Mouse (Mus musculus): Measurements from ENCODE around the gene Jdp2. TPM values are rescaled to one million over a fixed set of nuclear protein-coding genes. Genes with fewer than 3 reads are reported as not detected.

Jdp2 gene
- total RNA-seq, 2 experiments from 2014 or later, result 0.84 to 1.8 TPM

DNA sequence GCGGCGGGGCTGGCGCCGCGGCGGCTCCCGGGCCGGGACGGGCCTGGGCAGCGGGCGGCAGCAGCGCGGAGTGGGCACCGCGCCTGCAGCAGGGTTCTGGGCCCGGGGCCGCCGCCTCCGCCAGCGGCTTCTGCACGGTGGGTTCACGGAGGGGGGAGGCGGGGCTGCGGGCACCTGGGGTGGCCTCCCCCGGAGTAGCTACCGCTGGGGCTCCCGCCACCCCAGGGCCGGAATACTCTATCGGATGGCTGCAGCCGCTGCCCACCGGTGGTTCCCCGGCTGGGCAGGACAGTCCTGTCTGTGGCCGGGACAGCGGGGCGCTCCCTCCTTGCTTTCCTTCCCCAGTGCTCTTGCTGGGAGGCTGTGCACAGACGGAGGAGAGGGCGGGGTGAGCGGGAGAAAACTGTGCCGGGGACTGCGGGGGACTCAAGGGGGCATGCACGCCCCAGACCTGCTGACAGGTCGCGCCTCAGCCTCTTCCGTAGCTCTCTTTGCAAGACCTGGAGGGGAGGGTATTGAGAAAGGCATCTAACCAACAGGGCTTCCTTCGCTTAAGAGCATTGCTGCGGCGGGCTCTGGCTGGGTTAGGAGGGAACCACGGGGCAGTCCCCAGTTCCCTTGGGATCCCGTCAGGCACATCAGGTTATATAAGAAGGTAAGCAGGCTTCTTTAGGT is 788 bp downstream of the Jdp2 start:
- ATAC-seq (replicated peaks; ENCODE audit: low FRiP score, poor library complexity, severe bottlenecking), result no peak

DNA sequence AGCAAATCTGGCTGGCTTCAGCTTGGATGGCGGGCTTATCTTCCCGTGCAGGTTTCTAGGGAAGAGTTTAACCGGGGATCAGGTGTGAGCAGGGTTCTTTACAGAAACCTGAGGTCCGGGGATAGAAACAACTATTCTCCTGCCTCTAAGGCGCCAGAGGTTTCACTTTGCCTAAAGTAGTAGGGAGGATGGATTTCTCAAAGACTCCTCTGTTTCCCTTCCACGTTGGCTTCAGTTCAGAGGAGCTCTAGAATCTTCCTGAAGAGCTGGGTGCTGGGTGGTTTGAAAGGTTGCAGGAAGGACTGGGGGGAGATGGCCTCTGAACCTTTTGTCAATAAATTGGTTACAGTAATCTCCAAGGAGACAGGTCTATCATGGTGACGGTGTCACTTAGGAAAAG is 1.8 kb downstream of the Jdp2 start:
- no peak for ATAC-seq (replicated peaks; ENCODE audit: low FRiP score, poor library complexity, severe bottlenecking)

DNA sequence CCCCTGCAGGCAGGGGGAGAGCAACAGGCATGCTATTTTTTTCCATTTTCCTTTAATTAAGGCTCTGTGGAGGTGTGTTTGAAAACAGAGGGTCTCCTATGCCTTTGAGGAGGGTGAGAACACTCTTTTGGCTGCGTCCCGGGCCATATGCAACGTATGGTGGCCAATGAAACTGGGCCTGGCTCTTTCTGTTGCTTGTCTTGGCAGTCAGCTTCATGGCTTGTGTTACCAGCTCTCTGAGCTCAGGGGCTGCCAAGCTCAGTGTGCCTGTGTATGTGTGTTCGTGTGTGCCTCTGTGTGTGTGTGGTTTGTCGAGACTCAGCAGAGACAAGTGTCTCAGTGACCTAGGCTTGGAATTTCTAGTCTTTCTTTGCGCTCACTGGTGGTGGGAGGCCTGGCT is 2.7 kb downstream of the Jdp2 start:
- no peak for ATAC-seq (replicated peaks; ENCODE audit: low FRiP score, poor library complexity, severe bottlenecking)

DNA sequence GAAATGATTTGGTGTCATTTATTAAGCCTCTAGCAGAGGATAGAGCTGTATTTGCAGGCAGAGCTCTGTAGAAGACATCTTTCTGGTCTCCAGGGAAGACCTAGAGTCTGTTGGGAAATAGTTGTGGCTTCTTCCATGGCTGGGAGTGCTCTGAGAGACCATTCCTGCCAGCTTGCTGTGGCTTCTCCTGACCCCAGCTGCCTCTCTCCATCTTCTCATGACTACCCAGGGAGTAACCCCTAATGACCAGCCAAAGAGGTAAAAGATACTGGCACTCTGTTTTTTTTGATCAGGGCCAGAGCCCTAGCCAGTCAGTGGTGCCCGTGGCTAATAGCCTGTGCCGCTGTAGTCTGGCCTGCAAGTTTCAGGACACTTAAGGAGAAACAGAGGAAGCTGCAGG is 3.3 kb downstream of the Jdp2 start:
- no peak for ATAC-seq (replicated peaks; ENCODE audit: low FRiP score, poor library complexity, severe bottlenecking)

GRCm38 (mm10) chr12:85602811-85603210 is 4.0 kb downstream of the Jdp2 start:
- no peak for ATAC-seq (replicated peaks; ENCODE audit: low FRiP score, poor library complexity, severe bottlenecking)

DNA sequence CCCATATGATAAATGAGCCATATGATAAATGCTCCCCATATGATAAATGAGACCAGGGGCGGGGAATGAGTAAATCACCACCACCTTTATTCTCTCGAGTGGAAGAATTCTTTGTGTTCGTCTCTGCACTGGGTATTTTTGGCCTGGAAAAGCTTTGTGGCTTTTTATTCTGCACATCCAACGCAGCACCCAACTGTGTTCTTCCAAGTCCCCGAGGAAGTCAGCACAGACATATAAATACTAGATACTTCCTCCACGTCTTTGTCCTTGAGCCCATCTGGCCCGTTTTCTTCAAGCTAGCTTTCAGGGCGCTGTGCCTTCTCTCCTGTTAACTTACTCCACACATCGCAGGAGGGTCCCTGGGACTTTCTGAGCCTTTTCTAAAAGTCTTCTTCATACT is 4.9 kb downstream of the Jdp2 start:
- ATAC-seq (replicated peaks; ENCODE audit: low FRiP score, poor library complexity, severe bottlenecking), result no peak

GRCm38 (mm10) chr12:85604301-85604998 is 5.6 kb downstream of the Jdp2 start:
- ATAC-seq (replicated peaks; ENCODE audit: low FRiP score, poor library complexity, severe bottlenecking), result no peak

DNA sequence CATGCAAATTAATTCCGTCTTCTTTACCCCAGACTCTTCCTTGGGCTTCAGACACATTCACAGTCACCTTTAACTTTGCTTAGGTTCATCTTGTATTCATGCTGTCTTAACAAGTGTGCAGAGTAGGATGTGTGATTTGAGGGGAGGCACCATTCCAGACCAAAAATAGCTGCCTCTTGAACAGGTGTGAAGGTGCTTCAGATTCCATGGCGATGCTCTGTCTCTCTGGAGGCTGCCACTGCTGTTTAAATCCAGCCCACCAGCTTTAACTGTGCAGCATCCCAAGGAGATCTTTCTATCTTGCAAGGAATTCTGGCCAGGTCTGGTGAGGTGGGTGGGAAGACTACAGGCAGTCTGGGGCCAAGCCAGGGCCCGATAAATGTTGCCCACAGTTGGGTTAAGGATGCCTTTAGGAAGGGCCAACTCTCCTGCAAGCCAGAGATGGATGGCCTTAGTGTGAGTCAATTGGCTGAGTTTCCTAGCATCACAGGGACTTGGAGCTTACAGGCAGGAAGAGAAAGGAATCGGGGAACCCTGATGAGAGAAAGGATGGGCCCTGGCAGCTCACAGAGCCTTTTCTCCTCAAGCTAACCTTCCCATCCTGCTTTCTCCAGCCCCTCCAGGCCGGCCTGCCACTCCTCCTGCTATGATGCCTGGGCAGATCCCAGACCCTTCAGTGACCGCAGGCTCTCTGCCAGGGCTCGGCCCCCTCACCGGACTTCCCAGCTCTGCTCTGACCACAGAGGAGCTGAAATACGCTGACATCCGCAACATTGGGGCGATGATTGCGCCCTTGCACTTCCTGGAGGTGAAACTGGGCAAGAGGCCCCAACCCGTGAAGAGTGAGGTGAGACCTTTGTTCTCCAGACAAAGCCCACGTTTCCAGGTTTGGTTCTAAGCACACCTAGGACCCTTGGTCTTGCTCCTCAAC is 9.0 kb downstream of the Jdp2 start:
- no peak for ATAC-seq (replicated peaks; ENCODE audit: low FRiP score, poor library complexity, severe bottlenecking)

DNA sequence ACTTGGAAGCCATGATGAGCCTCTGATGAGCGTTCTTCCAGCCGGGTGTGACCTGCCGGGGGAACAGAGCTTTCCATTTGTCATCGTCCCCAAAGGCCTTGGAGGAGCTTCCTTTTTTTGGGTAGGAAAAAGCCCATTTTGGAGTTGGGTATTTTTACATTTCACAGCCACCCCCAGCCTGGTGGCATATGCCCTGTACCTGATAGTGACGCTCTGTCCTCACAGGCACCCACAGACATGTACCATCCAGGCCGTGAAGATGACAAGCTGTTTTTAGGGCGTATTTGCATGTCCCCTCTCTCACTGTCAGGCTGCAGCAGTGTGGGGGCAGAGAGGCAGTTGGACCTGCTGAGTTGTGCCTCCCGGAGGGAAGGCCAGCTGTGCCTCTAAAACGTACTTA is 11.3 kb downstream of the Jdp2 start:
- no peak for ATAC-seq (replicated peaks; ENCODE audit: low FRiP score, poor library complexity, severe bottlenecking)

GRCm38 (mm10) chr12:85614090-85614489 is 15.3 kb downstream of the Jdp2 start:
- no peak for ATAC-seq (replicated peaks; ENCODE audit: low FRiP score, poor library complexity, severe bottlenecking)

DNA sequence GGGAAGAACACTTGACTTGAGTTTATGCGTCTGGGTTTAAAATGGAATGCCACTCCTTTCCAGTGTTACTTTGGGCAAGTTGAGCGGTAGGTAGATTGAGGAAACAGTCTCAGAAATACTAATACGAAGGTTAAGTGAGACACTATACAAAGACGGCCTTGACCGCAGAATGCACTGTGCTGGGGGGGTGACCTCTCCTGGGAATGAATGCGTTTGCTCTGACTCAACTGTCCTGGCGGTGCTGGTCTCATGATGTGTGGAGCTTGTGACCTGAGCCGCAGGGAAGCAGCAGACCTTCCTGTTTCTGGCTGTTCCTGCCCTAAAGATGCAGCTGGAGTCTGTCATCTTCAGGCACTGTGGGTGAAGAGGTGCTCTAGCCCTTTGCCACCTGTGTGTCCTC is 16.7 kb downstream of the Jdp2 start:
- ATAC-seq (replicated peaks; ENCODE audit: low FRiP score, poor library complexity, severe bottlenecking), result no peak

GRCm38 (mm10) chr12:85617885-85618284 is 19.1 kb downstream of the Jdp2 start:
- ATAC-seq (replicated peaks; ENCODE audit: low FRiP score, poor library complexity, severe bottlenecking), result no peak

GRCm38 (mm10) chr12:85618430-85618829 is 19.6 kb downstream of the Jdp2 start:
- ATAC-seq (replicated peaks; ENCODE audit: low FRiP score, poor library complexity, severe bottlenecking), result no peak

- no peak for ATAC-seq (replicated peaks; ENCODE audit: low FRiP score, poor library complexity, severe bottlenecking)
These were observed 20.6 kb downstream of the Jdp2 start for GRCm38 (mm10) chr12:85619283-85619897.

- ATAC-seq (replicated peaks; ENCODE audit: low FRiP score, poor library complexity, severe bottlenecking), result no peak
These were observed 21.1 kb downstream of the Jdp2 start for GRCm38 (mm10) chr12:85619898-85620443.

DNA sequence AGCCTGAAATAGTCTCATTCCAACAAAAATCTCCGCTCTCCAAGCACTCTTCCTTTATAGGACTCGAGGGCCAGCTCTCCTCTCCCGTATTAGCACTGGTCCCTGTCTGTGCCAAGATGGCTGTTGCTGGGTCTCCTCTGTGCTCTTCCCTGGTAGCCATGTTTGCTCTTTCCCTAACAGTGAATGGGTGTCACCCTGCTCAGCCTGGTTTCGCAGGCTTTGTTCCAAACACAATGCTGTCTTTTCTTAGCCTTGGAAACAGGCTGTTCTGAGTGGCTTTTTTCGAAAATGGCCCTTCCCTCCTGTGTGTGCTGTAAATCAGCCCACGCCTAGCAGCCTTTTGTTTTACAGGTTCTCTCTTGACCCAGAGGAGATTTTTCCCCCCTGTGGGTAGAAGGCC is 22.2 kb downstream of the Jdp2 start:
- no peak for ATAC-seq (replicated peaks; ENCODE audit: low FRiP score, poor library complexity, severe bottlenecking)

- no peak for ATAC-seq (replicated peaks; ENCODE audit: low FRiP score, poor library complexity, severe bottlenecking)
These were observed 22.8 kb downstream of the Jdp2 start for GRCm38 (mm10) chr12:85621673-85622072.

DNA sequence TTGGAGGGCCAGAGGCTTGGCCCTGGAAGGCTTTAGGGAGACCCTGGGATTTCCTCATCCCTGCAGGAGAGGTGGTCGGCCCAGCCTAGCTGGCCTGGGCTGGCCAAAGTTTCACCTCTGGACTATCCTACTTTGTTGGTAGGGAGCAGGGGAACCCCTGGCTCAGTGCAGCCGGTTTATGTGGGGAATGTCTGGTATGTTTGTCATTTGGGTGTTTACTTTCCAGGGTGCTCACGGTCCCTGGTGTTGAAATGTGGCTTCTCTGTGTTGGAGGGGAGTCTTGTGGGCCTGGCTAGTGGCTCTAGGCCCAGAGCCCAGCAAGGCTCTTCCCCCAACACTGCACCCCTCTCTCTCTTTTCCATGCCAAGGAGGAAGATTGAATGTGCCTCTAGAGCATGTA is 24.9 kb downstream of the Jdp2 start:
- no peak for ATAC-seq (replicated peaks; ENCODE audit: low FRiP score, poor library complexity, severe bottlenecking)

DNA sequence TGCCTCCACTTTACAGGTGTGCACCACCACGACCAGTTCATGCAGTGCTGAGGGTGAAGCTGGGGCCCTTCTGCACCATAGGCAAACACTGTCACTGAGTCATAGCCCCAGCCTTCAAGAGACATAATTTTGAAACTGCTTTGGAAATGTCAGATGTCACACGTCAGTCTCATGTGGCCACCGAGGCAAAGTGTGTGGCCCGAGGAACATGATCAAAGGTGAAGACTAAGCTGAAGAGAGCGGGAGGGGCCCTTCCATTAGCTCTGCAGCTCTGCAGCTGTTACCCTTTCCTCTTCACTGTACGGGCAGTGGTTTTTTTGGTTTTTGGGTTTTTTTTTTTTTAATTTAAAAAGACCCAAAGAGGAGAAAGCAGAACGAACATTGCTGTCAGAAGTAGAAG is 25.8 kb downstream of the Jdp2 start:
- no peak for ATAC-seq (replicated peaks; ENCODE audit: low FRiP score, poor library complexity, severe bottlenecking)

DNA sequence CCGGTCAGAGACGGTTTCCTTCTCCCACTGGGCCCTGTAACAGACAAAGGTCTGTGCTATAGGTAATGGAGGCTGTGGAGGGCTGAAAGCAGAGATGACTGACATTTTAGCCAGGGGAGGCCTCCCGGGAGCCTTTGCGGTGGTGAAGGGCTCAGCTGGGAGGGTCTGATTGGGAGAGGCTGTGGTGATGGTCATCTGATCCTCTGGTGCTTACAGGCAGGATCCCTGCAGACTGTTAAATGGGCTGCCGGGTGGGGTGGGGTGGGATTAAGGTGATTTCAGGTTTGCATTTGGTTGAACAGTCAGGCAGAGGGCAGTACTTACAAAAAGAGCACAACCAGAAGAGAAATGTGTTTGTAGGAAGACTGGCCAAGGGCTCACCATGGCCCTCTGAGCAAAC is 27.0 kb downstream of the Jdp2 start:
- no peak for ATAC-seq (replicated peaks; ENCODE audit: low FRiP score, poor library complexity, severe bottlenecking)
